Mouse (Mus musculus) retina, postnatal 7 days (tissue): ENCODE measurements around the gene Pcsk4.

Experiments
- DNase-seq: peaks from one replicate; pipeline ENCODE4 v3.0.0-alpha.2; 2012; ENCODE audit warnings: low read depth, low spot score

Pcsk4 gene

GRCm38 (mm10) chr10:80323261-80324119, 5.8 kb downstream of the Pcsk4 start:
- DNase-seq, result peak; percentile 62

DNA sequence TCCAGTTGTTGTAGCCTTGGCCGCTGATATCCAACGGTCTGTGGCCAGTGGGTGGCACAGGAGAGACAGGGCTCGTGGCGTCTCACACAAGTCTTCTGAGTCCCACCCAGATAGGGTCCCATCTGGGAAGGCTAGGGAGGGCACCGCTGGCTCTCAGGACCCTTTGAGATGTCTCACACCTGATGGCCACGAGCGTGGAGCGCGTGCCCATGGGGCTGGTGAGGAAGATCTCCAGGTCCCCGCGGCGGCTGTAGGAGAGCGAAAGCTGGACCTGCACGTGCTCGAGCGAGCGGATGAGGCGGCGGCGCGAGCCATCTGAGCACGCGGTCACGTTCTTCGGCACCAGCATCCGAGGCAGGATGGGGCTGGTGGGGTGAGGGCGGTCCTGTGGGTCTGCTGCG, 6.5 kb downstream of the Pcsk4 start:
- DNase-seq, result no peak

DNA sequence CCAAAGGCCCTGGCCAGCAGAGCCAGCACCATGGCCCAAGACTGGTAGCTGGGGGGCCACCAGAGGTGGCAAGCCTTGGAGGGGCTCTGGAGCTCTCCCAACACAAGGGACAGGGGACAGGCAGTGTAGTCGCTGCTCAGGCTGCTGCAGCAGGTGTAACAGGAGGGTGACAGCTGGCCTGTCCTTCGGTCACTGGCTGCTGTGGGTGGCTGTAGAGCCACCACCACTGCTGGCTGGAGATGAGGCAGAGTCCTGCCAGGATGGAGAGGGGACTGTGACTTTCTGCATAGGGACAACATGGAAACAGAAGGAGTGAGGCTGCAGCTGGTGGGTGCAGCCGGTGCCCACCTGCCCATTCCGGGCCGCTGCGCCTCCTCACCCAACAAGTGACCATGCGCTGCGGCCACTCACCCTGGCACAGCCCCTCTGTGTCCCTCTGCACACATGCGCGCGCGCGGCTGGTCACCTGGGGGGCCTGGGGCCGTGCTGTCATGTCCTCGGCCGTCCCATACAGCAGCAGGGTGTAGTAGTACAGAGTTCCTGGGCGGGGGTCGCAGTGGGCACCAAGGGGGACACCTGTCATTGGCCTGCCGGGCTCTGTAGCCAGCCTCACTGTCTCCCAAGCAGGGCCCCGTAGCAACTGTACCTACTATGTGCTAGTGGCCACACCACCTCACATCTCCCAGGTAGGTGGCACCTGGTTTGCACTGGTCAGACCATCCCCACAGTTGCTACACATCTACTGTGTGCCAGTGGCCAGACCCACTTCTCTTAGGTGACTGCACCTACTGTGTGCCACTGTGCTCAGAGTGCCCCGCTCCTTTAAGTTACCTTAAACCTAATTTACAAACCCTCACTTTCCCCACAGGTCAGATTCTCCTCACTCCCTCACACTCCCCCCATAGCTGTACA, 7.4 kb downstream of the Pcsk4 start:
- no peak for DNase-seq

DNA sequence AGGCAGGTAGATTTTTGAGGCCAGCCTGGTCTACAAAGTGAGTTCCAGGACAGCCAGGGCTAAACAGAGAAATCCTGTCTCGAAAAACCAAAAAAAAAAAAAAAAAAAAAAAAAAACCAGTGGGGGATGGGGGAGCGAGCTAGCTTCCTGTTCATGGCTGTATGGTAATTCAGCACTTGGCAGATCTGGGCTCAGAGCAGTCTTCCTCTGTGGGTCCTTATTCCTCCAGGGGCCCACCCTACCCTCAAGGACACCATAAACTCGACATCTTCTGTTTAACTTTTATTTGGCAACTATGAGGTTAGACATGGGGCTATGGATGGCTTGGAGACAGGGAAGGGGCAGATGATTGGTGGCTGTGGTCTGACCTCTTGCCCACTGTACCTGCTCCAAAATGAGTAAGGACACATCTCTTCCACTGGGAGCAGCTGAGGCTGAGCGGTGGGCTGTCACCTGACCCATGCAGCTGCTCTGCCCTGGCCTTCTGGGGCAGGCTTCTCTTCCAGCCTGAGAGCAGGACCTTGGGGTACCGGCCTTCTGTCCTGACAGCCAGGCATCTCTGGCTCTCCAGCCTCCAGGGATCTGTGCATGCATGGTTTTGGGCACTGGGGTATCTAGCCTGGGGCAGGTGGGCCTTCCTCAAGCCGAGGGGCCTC, 8.2 kb downstream of the Pcsk4 start:
- DNase-seq, result no peak

- peak; percentile 84 for DNase-seq
Measured at GRCm38 (mm10) chr10:80320340-80320760, 8.9 kb downstream of the Pcsk4 start, which contains the start of gene 2310011J03Rik. 2310011J03Rik (minus strand) TSS chr10:80320537.

DNA sequence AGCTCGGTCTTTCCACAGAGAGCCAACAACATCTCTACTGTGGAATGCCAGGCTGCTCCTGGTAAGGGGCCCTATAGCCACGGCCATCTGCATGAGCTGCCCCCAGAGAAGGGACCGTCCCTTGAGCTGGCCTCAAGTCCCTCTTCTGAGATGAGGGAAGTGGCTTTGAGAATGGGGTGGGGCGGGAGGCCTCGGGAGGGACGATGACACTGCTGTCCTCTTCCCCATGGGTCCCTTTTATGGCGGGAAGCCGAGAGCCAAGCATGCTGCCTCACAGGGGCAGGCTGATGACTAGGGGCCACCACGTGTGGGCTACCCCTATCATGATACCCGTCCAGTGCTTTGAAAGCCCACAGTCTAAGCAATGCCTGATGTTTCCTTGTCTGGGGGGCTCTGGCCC, 12.3 kb downstream of the Pcsk4 start:
- no peak for DNase-seq

GRCm38 (mm10) chr10:80316359-80316781, 12.9 kb downstream of the Pcsk4 start:
- no peak for DNase-seq

DNA sequence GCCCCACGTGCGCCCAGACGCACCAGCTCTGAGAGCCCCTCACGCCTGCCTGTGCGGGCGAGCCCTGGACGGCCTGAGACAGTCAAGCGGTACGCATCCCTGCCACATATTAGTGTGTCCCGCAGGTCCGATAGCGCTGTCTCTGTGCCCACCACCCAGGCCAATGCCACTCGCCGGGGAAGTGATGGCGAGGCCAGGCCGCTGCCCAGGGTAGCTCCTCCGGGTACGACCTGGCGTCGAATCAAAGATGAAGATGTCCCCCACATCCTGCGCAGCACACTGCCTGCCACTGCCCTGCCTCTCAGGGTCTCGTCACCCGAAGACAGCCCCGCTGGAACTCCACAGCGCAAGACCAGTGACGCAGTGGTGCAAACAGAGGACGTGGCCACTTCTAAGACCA, 14.0 kb downstream of the Pcsk4 start:
- DNase-seq, result no peak

DNA sequence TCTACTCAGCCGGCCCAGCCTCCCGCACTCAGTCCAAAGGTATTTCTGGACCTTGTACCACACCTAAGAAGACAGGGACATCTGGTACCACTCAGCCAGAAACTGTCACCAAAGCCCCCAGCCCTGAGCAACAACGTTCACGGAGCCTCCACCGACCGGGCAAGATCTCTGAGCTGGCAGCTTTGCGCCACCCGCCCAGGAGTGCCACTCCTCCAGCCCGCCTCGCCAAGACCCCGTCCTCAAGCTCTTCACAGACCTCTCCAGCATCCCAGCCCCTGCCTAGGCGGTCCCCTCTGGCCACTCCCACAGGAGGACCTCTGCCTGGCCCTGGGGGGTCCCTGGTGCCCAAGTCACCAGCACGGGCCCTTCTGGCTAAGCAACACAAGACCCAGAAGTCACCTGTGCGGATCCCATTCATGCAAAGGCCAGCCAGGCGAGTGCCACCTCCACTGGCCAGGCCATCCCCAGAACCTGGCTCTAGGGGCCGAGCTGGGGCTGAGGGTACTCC, 14.8 kb downstream of the Pcsk4 start:
- no peak for DNase-seq

DNA sequence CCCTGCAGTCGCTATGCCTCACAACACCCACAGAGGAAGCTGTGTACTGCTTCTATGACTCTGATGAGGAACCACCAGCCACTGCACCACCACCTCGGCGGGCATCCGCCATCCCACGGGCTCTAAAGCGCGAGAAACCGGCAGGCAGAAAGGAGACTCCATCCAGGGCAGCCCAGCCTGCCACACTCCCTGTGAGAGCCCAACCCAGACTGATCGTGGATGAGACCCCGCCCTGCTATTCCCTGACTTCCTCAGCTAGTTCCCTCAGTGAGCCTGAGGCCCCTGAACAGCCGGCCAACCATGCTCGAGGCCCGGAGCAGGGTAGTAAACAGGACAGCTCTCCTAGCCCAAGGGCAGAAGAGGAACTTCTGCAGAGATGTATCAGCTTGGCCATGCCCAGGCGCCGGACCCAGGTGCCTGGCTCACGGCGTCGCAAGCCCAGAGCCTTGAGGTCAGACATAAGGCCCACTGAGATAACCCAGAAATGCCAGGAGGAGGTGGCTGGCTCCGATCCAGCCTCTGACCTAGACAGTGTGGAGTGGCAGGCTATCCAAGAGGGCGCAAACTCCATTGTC, 15.6 kb downstream of the Pcsk4 start:
- no peak for DNase-seq

DNA sequence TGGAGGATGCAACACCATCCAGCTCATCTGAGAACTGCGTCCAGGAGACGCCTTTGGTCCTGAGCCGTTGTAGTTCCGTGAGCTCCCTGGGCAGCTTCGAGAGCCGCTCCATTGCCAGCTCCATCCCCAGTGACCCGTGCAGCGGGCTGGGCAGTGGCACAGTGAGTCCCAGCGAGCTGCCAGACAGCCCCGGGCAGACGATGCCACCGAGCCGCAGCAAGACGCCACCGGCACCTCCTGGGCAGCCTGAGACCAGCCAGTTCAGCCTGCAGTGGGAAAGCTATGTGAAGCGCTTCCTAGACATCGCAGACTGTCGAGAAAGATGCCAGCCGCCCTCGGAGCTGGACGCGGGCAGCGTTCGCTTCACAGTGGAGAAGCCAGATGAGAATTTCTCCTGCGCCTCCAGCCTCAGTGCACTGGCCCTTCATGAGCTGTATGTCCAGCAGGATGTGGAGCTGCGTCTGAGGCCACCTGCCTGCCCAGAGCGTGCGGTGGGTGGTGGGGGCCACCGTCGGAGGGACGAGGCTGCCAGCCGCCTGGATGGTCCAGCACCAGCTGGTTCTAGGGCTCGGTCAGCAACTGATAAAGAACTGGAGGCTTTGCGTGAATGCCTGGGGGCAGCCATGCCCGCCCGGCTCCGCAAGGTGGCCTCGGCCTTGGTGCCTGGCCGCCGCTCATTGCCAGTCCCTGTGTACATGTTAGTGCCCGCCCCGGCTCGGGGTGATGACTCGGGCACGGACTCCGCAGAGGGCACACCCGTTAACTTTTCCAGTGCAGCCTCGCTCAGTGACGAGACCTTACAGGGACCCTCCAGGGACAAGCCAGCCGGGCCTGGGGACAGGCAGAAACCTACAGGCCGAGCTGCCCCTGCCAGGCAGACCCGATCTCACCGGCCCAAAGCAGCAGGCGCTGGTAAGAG, 16.5 kb downstream of the Pcsk4 start:
- DNase-seq, result no peak

DNA sequence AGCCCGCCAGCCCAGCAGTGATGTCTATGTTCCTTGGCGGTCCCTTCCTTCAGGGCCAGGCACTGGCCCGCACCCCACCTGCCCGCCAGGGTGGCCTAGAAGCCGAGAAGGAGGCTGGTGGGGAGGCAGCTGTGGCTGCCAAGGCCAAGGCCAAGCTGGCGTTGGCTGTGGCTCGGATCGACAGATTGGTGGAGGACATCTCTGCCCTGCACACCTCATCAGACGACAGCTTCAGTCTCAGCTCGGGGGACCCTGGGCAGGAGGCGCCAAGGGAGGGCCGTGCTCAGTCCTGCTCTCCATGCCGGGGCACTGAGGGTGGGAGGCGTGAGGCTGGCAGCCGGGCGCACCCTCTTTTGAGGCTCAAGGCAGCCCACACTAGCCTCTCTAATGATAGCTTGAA, 17.7 kb downstream of the Pcsk4 start:
- no peak for DNase-seq

GRCm38 (mm10) chr10:80304862-80305261, 24.4 kb downstream of the Pcsk4 start:
- no peak for DNase-seq

DNA sequence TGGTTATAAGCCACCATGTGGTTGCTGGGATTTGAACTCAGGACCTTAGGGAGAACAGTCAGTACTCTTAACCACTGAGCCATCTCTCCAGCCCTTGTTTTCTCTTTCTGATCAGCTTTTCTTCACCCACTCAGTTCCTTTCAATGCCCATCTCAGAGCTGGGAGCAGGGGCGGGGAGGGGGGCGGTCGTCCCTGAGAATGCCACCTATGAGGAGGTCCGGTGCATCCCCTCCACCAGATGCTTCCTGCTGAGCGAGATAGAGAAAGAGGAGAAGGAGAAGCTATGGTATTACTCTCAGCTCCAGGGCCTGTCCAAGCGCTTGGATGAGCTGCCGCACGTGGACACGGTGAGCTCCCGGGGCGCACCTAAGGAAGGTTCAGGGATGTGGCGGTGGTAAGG, 24.8 kb downstream of the Pcsk4 start:
- no peak for DNase-seq

DNA sequence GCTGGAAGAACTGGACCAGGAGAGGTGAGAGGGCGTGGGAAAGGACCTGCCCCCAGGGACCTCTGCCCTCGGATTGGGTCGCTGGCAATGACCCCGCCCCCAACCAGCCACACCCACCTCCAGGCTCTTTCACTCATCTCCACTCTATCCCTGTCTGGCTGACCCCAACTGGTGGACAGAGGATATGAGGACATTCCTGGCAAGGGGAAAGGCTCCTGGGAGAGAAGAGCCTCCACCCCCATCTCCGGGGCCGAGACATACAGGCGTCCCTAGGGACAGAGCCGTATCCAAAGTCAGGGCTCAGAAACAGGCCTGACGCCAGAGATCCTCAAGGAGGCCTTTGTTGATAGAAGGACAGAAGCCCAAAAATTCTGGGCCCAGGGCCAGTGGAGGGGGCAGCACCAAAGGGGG, 26.8 kb downstream of the Pcsk4 start:
- DNase-seq, result no peak

DNA sequence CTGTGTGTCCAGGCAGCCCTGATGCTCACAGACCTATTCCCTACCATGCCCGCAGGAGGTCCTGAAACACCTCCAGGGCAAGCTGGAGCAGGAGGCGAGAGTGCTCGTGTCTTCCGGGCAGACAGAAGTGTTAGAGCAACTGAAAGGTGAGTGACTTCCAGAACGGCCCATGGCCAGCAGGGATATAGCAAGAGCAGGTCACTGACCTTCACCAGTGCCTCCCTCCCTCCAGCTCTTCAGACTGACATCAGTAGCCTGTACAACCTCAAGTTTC, 27.3 kb downstream of the Pcsk4 start:
- no peak for DNase-seq

- DNase-seq, result no peak
Measured at GRCm38 (mm10) chr10:80301256-80302081, 27.8 kb downstream of the Pcsk4 start.

GRCm38 (mm10) chr10:80300672-80301181, 28.6 kb downstream of the Pcsk4 start:
- no peak for DNase-seq

GRCm38 (mm10) chr10:80299824-80300223, 29.5 kb downstream of the Pcsk4 start:
- no peak for DNase-seq
